In the genomic region with DNA sequence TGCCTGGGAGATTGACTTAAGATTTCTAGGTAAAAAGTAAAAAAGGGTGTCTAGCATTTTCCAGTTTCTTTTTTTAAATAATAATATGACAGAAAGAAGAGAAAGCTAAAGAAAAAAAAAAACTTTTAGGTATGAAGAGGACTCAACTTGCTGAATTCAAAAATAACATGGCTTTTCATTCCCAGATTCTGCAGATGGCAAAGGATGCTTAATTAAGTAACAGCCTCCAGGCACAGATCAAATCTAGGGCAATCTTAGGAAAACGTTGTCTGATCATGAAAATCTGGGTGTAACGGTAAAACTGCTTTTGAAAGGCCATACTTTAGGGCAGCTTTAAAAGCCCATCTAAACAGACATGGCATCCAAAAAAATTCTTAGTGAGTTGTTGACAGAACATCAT, we compare ENCODE assay signal across 18 mouse cellular contexts.
"Had no signal": no experiment of that assay in that cellular context is flagged by ENCODE, and none has a peak within 500 bp of the region (broad histone marks: within the 10 kb centered on the region; RNA-seq: fewer than 3 reads in every experiment).

No protein-coding gene starts in this region.

- H3K4me2 ChIP-seq: liver, embryonic 13.5 days; liver, embryonic 15.5 days; lung, embryonic 14.5 days; midbrain, embryonic 12.5 days; midbrain, embryonic 15.5 days; neural tube, embryonic 13.5 days; neural tube, embryonic 15.5 days had no signal

- H3K9ac ChIP-seq: liver, embryonic 13.5 days; liver, embryonic 15.5 days; lung, embryonic 14.5 days; midbrain, embryonic 12.5 days; midbrain, embryonic 15.5 days; neural tube, embryonic 13.5 days; neural tube, embryonic 15.5 days had no signal

- H3K4me3 ChIP-seq: liver, embryonic 13.5 days; liver, embryonic 15.5 days; midbrain, embryonic 10.5 days; midbrain, embryonic 12.5 days; midbrain, embryonic 15.5 days; myocyte; neural tube, embryonic 13.5 days; neural tube, embryonic 15.5 days had no signal

- DNase-seq: liver, embryonic 13.5 days; lung, adult 18-20 months; lung, embryonic 14.5 days; lung, postnatal 10 days; lung, postnatal 4 days; right cerebral cortex, postnatal 25 days; right cerebral cortex, postnatal 4 days; spleen, adult 18-20 months; thymus, adult 2 months; thymus, postnatal 25 days; thymus, postnatal 4 days had no signal

- ATAC-seq: midbrain, embryonic 15.5 days had no signal

- H3K36me3 ChIP-seq: liver, embryonic 13.5 days; liver, embryonic 15.5 days; midbrain, embryonic 10.5 days; midbrain, embryonic 12.5 days; midbrain, embryonic 15.5 days; neural tube, embryonic 13.5 days; neural tube, embryonic 15.5 days had no signal

- H3K9me3 ChIP-seq: liver, embryonic 13.5 days; liver, embryonic 15.5 days; midbrain, embryonic 12.5 days; midbrain, embryonic 15.5 days; neural tube, embryonic 13.5 days; neural tube, embryonic 15.5 days had no signal

- H3K27ac ChIP-seq: liver, embryonic 13.5 days; liver, embryonic 15.5 days; midbrain, embryonic 10.5 days; midbrain, embryonic 12.5 days; midbrain, embryonic 15.5 days; neural tube, embryonic 13.5 days; neural tube, embryonic 15.5 days had no signal

- H3K27me3 ChIP-seq: liver, embryonic 13.5 days; liver, embryonic 15.5 days; midbrain, embryonic 12.5 days; midbrain, embryonic 15.5 days; neural tube, embryonic 13.5 days; neural tube, embryonic 15.5 days had no signal

- H3K4me1 ChIP-seq: liver, embryonic 13.5 days; liver, embryonic 15.5 days; midbrain, embryonic 10.5 days; midbrain, embryonic 12.5 days; midbrain, embryonic 15.5 days; neural tube, embryonic 13.5 days; neural tube, embryonic 15.5 days had no signal
